Mouse (Mus musculus): ENCODE measurements at regions not wholly inside any gene's neighbourhood (a gene's known extent, or its start where the extent isn't known, plus 50 kb on each side); places are given as distances from the start of the nearest gene placed in this dataset.
A peak's percentile ranks its signal among the peaks of the same experiment; 100 is the strongest.

DNA sequence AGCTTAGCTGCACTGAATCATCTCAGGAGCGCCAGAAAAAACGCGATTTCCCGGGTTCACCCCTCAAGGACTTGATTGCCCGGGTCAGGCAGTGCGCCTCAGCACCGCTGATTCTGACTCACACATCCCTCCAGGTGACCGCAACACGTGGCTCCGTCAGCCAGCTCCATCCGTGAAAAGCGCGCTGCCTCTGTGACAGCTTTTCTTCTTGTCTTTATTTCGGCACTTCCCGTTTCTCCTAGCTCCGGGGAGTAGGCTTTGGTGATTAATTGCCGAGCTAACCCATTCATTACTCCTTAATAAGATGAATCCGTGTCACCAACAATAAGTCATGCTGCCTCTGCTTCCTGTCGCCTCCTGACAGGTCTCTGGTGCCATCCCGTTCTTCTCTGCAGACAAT, 108.6 kb downstream of the Katnal1 start:
- H3K4me1 ChIP-seq (replicated peaks; ENCODE audit: control insufficient read depth in 2 of 2, insufficient read depth in 2 of 2, low read length in 1 of 2): peaks cover 3 to 13% of the 10 kb centered on the region in 2 experiments
- no peak for TF ChIP-seq EP300 (IDR thresholded peaks at IDR 0.05; ENCODE audit: low read depth)
- no peaks in the 10 kb centered on the region for H3K9me3 ChIP-seq (ENCODE audit: control insufficient read depth, low read length)
- no peaks in the 10 kb centered on the region; the same call in none of the 2 replicates for H3K27me3 ChIP-seq (ENCODE audit: control insufficient read depth, insufficient read depth, low read length)
- ATAC-seq (ENCODE audit: insufficient read depth) (no peak), DNase-seq (ENCODE audit: low read depth in 3 of 3, low spot score in 3 of 3) (no peak)
- no peaks in the 10 kb centered on the region for H3K36me3 ChIP-seq (replicated peaks; ENCODE audit: control insufficient read depth, insufficient read depth, low read depth)
- H3K27ac ChIP-seq: no peak overlapping the region
- H3K4me2 ChIP-seq (ENCODE audit: low read depth): no peak overlapping the region
- H3K4me3 ChIP-seq (ENCODE audit: insufficient read depth in 1 of 2, low read depth in 2 of 2, low read length in 2 of 2): no peak overlapping the region
- WGBS (ENCODE audit: insufficient replicate concordance): 16% methylated on average over 20 of the region's 20 CpGs
- no peak overlapping the region for H3K9ac ChIP-seq (replicated peaks)

DNA sequence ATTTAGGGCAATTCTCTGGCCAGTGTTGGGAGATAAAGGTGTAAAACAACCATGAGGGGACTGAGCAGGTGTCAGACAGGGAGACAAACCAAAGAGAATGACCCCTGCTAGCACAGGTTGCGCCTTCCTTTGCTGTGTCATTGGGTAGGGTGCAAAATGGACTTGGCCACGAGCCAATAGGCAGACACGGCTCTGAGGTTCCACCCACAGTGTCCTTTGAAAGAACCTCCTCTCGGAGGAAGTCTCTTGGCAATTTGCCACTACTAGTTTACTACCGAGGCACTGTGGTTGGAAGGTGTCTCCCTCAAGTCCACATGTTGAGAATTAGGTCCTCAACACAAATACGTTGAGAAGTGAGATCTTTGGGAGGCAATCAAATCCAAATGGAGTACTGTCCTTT, 109.7 kb downstream of the Katnal1 start:
- Histone ChIP-seq H3K36me3 (replicated peaks; ENCODE audit: control insufficient read depth, insufficient read depth, low read depth) (no peaks in the 10 kb centered on the region), H3K9me3 (ENCODE audit: control insufficient read depth, low read length) (no peaks in the 10 kb centered on the region), H3K27ac (no peak overlapping the region), H3K27me3 (ENCODE audit: control insufficient read depth, insufficient read depth, low read length) (no peaks in the 10 kb centered on the region; the same call in none of the 2 replicates), H3K9ac (replicated peaks) (no peak overlapping the region), H3K4me1 (replicated peaks; ENCODE audit: control insufficient read depth in 2 of 2, insufficient read depth in 2 of 2, low read length in 1 of 2) (peaks cover 3 to 13% of the 10 kb centered on the region in 2 experiments), H3K4me2 (ENCODE audit: low read depth) (no peak overlapping the region), H3K4me3 (ENCODE audit: insufficient read depth in 1 of 2, low read depth in 2 of 2, low read length in 2 of 2) (no peak overlapping the region)
- no peak for TF ChIP-seq CTCF (IDR thresholded peaks at IDR 0.05; ENCODE audit: low read depth)
- no peak for TF ChIP-seq EP300 (IDR thresholded peaks at IDR 0.05; ENCODE audit: low read depth)
- DNase-seq (ENCODE audit: low read depth in 3 of 3, low spot score in 3 of 3): no peak
- peak; percentile 43; the same call in 1 of the 2 replicates for ATAC-seq (ENCODE audit: insufficient read depth)
- WGBS (ENCODE audit: insufficient replicate concordance): 35% methylated on average over 6 of the region's 6 CpGs

DNA sequence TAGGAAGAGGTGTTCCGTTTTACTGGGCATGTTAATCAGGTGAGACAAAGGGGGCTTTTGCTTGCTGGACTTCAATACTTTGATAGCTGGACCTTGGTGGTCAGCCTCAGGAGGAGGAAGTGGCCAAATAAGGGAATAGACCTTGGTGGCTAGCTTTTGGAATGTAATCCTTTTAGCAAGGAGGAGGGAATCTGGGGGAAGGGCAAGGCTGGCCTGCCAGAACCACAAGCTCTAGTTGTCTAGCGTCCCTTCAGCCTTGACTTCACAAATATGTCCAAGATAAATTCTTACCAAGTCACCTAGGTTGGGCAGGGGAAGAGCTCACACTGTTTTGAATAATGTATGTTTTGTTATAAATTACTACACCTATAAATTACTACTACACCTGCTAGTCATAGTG, 110.4 kb downstream of the Katnal1 start:
- DNase-seq (ENCODE audit: low read depth in 3 of 3, low spot score in 3 of 3): no peak
- WGBS (ENCODE audit: insufficient replicate concordance): 15% methylated on average over 2 of the region's 2 CpGs
- no peaks in the 10 kb centered on the region for H3K36me3 ChIP-seq (replicated peaks; ENCODE audit: control insufficient read depth, insufficient read depth, low read depth)
- no peaks in the 10 kb centered on the region; the same call in none of the 2 replicates for H3K27me3 ChIP-seq (ENCODE audit: control insufficient read depth, insufficient read depth, low read length)
- H3K9ac ChIP-seq (replicated peaks): no peak overlapping the region
- no peak overlapping the region for H3K27ac ChIP-seq
- no peak overlapping the region for H3K4me3 ChIP-seq (ENCODE audit: insufficient read depth in 1 of 2, low read depth in 2 of 2, low read length in 2 of 2)
- H3K4me2 ChIP-seq (ENCODE audit: low read depth): no peak overlapping the region
- TF ChIP-seq CTCF (IDR thresholded peaks at IDR 0.05; ENCODE audit: low read depth): no peak
- TF ChIP-seq EP300 (IDR thresholded peaks at IDR 0.05; ENCODE audit: low read depth): no peak
- H3K9me3 ChIP-seq (ENCODE audit: control insufficient read depth, low read length): no peaks in the 10 kb centered on the region
- no peak for ATAC-seq (ENCODE audit: insufficient read depth)
- H3K4me1 ChIP-seq (replicated peaks; ENCODE audit: control insufficient read depth in 2 of 2, insufficient read depth in 2 of 2, low read length in 1 of 2): peaks cover 3 to 13% of the 10 kb centered on the region in 2 experiments

DNA sequence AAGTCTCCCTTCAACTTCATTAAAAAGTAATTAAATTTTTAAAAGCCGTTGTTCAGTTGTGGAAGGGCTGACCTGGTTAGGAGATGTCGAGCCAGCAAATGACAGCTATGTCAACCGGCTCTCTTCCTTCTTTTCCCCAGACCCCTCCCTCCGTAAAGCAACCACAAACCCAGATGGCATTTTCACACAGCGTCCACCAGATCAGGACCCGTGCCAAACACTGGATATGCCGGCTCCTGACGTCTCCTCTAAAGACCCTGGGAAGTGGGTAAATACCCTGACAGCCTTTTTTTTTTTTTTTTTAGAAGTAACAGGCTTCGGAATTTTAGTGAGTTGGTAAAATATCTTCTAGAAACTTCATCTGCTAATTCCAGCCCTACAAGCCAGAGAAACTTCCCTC, 116.3 kb downstream of the Katnal1 start:
- Histone ChIP-seq H3K4me2 (ENCODE audit: low read depth) (no peak overlapping the region), H3K4me3 (ENCODE audit: insufficient read depth in 1 of 2, low read depth in 2 of 2, low read length in 2 of 2) (no peak overlapping the region), H3K4me1 (replicated peaks; ENCODE audit: control insufficient read depth in 2 of 2, insufficient read depth in 2 of 2, low read length in 1 of 2) (peaks cover 0 to 14% of the 10 kb centered on the region in 2 experiments; a peak in 2 of 4 replicates), H3K9ac (replicated peaks) (no peak overlapping the region), H3K27me3 (ENCODE audit: control insufficient read depth, insufficient read depth, low read length) (no peaks in the 10 kb centered on the region), H3K36me3 (replicated peaks; ENCODE audit: control insufficient read depth, insufficient read depth, low read depth) (no peaks in the 10 kb centered on the region), H3K9me3 (ENCODE audit: control insufficient read depth, low read length) (no peaks in the 10 kb centered on the region), H3K27ac (no peak overlapping the region)
- no peak for DNase-seq (ENCODE audit: low read depth in 3 of 3, low spot score in 3 of 3)
- WGBS (ENCODE audit: insufficient replicate concordance): 37% methylated on average over 9 of the region's 9 CpGs
- no peak for ATAC-seq (ENCODE audit: insufficient read depth)
- no peak for TF ChIP-seq CTCF (IDR thresholded peaks at IDR 0.05; ENCODE audit: low read depth)

DNA sequence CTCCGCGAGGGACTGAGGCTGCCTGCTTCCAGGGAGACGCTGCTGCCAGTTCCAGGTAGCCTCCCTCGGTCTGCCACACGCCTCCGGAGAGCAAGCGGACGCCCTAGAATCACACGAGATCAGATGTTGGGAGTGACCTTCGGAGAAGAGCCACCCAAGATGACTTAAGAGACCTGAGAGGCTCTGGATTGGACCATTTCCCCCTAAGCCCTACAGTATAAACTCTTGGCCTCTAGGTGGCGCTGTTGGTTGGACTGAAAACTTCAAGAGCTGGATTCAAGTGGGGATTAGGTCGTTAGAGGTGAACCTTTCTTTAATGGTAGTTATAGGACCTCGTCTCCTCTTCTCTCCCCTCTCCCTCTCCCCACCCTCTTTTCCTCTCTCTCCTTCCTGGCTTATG, 117.1 kb downstream of the Katnal1 start:
- TF ChIP-seq EP300 (IDR thresholded peaks at IDR 0.05; ENCODE audit: low read depth) (no peak), CTCF (IDR thresholded peaks at IDR 0.05; ENCODE audit: low read depth) (peak; percentile 89)
- Histone ChIP-seq H3K4me3 (ENCODE audit: insufficient read depth in 1 of 2, low read depth in 2 of 2, low read length in 2 of 2) (no peak overlapping the region), H3K9me3 (ENCODE audit: control insufficient read depth, low read length) (no peaks in the 10 kb centered on the region; the same call in 1 of the 2 replicates), H3K27me3 (ENCODE audit: control insufficient read depth, insufficient read depth, low read length) (no peaks in the 10 kb centered on the region), H3K9ac (replicated peaks) (no peak overlapping the region), H3K4me2 (ENCODE audit: low read depth) (no peak overlapping the region), H3K36me3 (replicated peaks; ENCODE audit: control insufficient read depth, insufficient read depth, low read depth) (no peaks in the 10 kb centered on the region), H3K27ac (no peak overlapping the region), H3K4me1 (replicated peaks; ENCODE audit: control insufficient read depth in 2 of 2, insufficient read depth in 2 of 2, low read length in 1 of 2) (peaks cover 0 to 14% of the 10 kb centered on the region in 2 experiments; a peak in 2 of 4 replicates)
- DNase-seq (ENCODE audit: low read depth in 3 of 3, low spot score in 3 of 3) (peak; percentile 60 to 72 (median 66)), ATAC-seq (ENCODE audit: insufficient read depth) (peak; percentile 39; the same call in 1 of the 2 replicates)
- 16% methylated on average over 13 of the region's 13 CpGs for WGBS (ENCODE audit: insufficient replicate concordance)

Measured in liver, embryonic 14.5 days (tissue).